Mouse (Mus musculus) embryonic facial prominence, embryonic 15.5 days (tissue): Measurements from ENCODE around the gene Gm10401. TPM values are rescaled to one million over a fixed set of nuclear protein-coding genes. Genes with fewer than 3 reads are reported as not detected.

Experiments used
- ATAC-seq: fragments of 200-750 bp; cut with Nextera tagmentation; 2 replicates; pipeline ENCODE4 v1.8.0; 2017; ENCODE audit warnings: low read depth, moderate TSS enrichment; ENCODE audit not compliant: insufficient number of reproducible peaks, low FRiP score, low TSS enrichment
- H3K27ac ChIP-seq: fragments of 300-500 bp; sonication (generic); replicated peaks from 2 replicates; pipeline ENCODE4 v1.5.1; 2015; ENCODE audit warnings: mild to moderate bottlenecking, inconsistent platforms
- H3K27me3 ChIP-seq: fragments of 300-500 bp; sonication (generic); 2 replicates; pipeline ENCODE4 v1.6.1; 2015; ENCODE audit warnings: inconsistent platforms
- H3K36me3 ChIP-seq: fragments of 300-500 bp; sonication (generic); 2 replicates; pipeline ENCODE4 v1.6.1; 2015; ENCODE audit warnings: mild to moderate bottlenecking, inconsistent platforms
- H3K4me1 ChIP-seq: fragments of 300-500 bp; sonication (generic); 2 replicates; pipeline ENCODE4 v1.6.1; 2015; ENCODE audit warnings: inconsistent platforms
- H3K4me2 ChIP-seq: fragments of 300-500 bp; sonication (generic); replicated peaks from 2 replicates; pipeline ENCODE4 v1.6.1; 2015; ENCODE audit warnings: mild to moderate bottlenecking, inconsistent platforms
- H3K4me3 ChIP-seq: fragments of 300-500 bp; sonication (generic); replicated peaks from 2 replicates; pipeline ENCODE4 v1.5.1; 2015; ENCODE audit warnings: mild to moderate bottlenecking, inconsistent platforms
- H3K9ac ChIP-seq: fragments of 300-500 bp; sonication (generic); 2 replicates; pipeline ENCODE4 v1.6.1; 2015; ENCODE audit warnings: inconsistent platforms
- H3K9me3 ChIP-seq: fragments of 300-500 bp; sonication (generic); replicated peaks from 2 replicates; pipeline ENCODE4 v1.6.1; 2016; ENCODE audit warnings: inconsistent platforms
- WGBS: fragments of 180-500 bp; shearing (Covaris S2); methylation state at CpG from one replicate; pipeline ENCODE4 v1.1.7; 2015; 5-methylcytosine and 5-hydroxymethylcytosine counted together
- polyA plus RNA-seq: library from polyadenylated mRNA; unstranded; fragments of >200 nt; fragmentation: Nextera tagmentation; extraction: Ambion mirVana; gene quantifications from 2 replicates; pipeline ENCODE4 v1.2.1, GENCODE M21; 2015

The Gm10401 gene
- polyA plus RNA-seq, 1 experiment from 2014 or later: 39.7 TPM

DNA sequence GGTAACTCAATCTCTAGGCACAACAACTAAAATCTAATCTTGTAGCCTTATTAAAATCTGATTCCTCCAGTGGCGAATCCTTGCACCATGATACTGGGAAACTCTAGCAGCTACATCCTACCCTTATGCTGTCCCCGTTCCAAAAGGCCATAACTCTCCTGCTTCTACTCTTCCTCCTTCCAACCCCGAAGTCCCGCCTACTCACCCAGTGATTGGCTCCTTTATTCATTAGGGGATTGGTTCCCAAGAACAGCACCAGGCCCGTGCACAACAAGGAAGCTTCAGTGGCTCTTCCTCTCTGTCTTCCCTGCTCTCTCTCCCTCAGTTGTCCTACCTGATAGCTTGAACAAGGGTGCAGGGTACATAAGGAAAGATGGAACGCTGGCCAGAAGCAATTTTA is 47.3 kb downstream of the Gm10401 start:
- H3K9ac ChIP-seq: no peak overlapping the region
- H3K27ac ChIP-seq: no peak overlapping the region
- WGBS: 87% methylated on average over 6 of the region's 6 CpGs
- no peaks in the 10 kb centered on the region for H3K9me3 ChIP-seq
- no peaks in the 10 kb centered on the region for H3K36me3 ChIP-seq
- peaks cover 23% of the 10 kb centered on the region for H3K4me1 ChIP-seq
- no peak for ATAC-seq
- H3K4me3 ChIP-seq: no peak overlapping the region
- H3K4me2 ChIP-seq: no peak overlapping the region
- no peaks in the 10 kb centered on the region for H3K27me3 ChIP-seq

DNA sequence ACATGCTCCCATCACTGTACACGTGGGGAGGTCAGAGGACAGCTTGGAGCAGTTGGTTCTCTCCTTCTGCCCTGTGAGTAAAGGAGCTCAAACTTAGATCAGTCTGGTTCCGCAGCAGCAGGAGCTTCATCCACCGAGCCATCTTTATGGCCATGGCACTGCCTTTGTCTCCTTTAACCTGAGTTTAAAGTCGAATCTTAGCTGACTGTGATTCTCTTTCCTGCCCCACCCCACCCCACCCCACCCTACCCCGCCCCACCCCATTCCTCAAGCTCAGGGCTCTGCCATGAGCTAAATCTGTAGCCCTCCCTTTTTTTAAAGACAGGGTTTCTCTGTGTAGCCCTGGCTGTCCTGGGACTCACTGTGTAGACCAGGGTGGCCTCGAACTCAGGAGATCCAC is 48.4 kb downstream of the Gm10401 start:
- Histone ChIP-seq H3K4me2 (no peak overlapping the region), H3K36me3 (no peaks in the 10 kb centered on the region), H3K27ac (no peak overlapping the region), H3K4me3 (no peak overlapping the region), H3K4me1 (peaks cover 23% of the 10 kb centered on the region), H3K27me3 (no peaks in the 10 kb centered on the region), H3K9ac (no peak overlapping the region), H3K9me3 (no peaks in the 10 kb centered on the region)
- WGBS: 87% methylated on average over 6 of the region's 6 CpGs
- no peak for ATAC-seq

Other genes with a start within 250 kb of the Gm10401 start
- not detected in 2 replicates for gene 4930519G04Rik, start 244.6 kb downstream of the Gm10401 start, polyA plus RNA-seq
- gene Gm9936, start 239.6 kb downstream of the Gm10401 start, polyA plus RNA-seq: 0.37 and 0.38 TPM in 2 replicates
- gene Oasl2, start 201.4 kb downstream of the Gm10401 start, polyA plus RNA-seq: 4.8 and 6.5 TPM in 2 replicates
- gene Oasl1, start 175.1 kb downstream of the Gm10401 start, polyA plus RNA-seq: 0.45 and 0.89 TPM in 2 replicates
- gene 2210016L21Rik, start 156.1 kb downstream of the Gm10401 start, polyA plus RNA-seq: 61.8 and 69.0 TPM in 2 replicates
- gene Hnf1a, start 127.2 kb downstream of the Gm10401 start, polyA plus RNA-seq: 0.07 TPM in 1 of 2 replicates, not detected in the other
- gene Sppl3, start 87.2 kb downstream of the Gm10401 start, polyA plus RNA-seq: 20.9 and 24.9 TPM in 2 replicates
- 47.8 and 48.2 TPM in 2 replicates for gene Acads, start 21.1 kb upstream of the Gm10401 start, polyA plus RNA-seq
- gene Unc119b, start 36.7 kb upstream of the Gm10401 start, polyA plus RNA-seq: 41.0 and 42.2 TPM in 2 replicates
- 95.1 and 98.4 TPM in 2 replicates for gene Mlec, start 59.9 kb upstream of the Gm10401 start, polyA plus RNA-seq
- 2.6 and 3.0 TPM in 2 replicates for gene Cabp1, start 96.1 kb upstream of the Gm10401 start, polyA plus RNA-seq
- 90.1 and 92.0 TPM in 2 replicates for gene Pop5, start 137.5 kb upstream of the Gm10401 start, polyA plus RNA-seq
- gene Rnf10, start 174.6 kb upstream of the Gm10401 start, polyA plus RNA-seq: 158 and 170 TPM in 2 replicates
- 37.3 and 37.6 TPM in 2 replicates for gene Coq5, start 181.4 kb upstream of the Gm10401 start, polyA plus RNA-seq
- gene Dynll1, start 202.7 kb upstream of the Gm10401 start, polyA plus RNA-seq: 1,800 and 1,802 TPM in 2 replicates
- gene Srsf9, start 228.9 kb upstream of the Gm10401 start, polyA plus RNA-seq: 263 and 264 TPM in 2 replicates
- gene Gatc, start 242.9 kb upstream of the Gm10401 start, polyA plus RNA-seq: 28.7 and 33.9 TPM in 2 replicates
- gene Triap1, start 242.9 kb upstream of the Gm10401 start, polyA plus RNA-seq: 56.4 and 66.2 TPM in 2 replicates